Mouse (Mus musculus) megakaryocyte, adult 5-6 weeks (primary cell): ENCODE data around the gene Grin2a. TPM values are rescaled to one million over a fixed set of nuclear protein-coding genes. Genes with fewer than 3 reads are reported as not detected.

Source experiments
- ATAC-seq: 2 replicates; pipeline ENCODE4 v1.8.0; 2016; ENCODE audit warnings: mild to moderate bottlenecking, inconsistent platforms; ENCODE audit not compliant: poor library complexity, severe bottlenecking
- total RNA-seq, 2 experiments: library from RNA; stranded (forward) in 1 of 2; stranded (reverse) in 1 of 2; fragments of 153-499, 151-499 nt in 1 of 2; fragments of 221-1000, 200-1000 nt in 1 of 2; gene quantifications; 2 replicates each; pipeline versions ENCODE4 v1.2.3 to v1.2.4; 2015 to 2017

Grin2a gene
- total RNA-seq, 2 experiments from 2014 or later: 0.11 TPM; not detected in 1

DNA sequence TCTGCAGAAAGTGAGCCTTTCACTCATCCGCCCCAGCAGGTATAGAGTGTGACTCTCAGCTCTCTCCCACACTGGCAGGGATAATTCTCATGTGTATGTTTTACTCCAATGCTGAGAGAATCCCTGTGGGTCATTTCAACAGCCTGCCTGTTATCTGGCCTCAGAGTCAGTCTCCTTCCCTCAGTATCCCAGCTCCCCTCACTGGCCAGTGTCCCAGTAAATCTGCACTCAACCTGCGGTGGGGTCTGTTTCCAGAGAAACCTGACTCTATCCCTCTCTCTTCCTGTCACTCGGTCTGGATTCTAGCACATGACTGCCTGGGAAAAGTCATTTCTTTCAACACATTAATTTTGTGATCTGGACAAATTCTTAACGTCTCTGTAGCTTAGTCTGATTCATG lies 122.4 kb downstream of the Grin2a start:
- no peak for ATAC-seq

DNA sequence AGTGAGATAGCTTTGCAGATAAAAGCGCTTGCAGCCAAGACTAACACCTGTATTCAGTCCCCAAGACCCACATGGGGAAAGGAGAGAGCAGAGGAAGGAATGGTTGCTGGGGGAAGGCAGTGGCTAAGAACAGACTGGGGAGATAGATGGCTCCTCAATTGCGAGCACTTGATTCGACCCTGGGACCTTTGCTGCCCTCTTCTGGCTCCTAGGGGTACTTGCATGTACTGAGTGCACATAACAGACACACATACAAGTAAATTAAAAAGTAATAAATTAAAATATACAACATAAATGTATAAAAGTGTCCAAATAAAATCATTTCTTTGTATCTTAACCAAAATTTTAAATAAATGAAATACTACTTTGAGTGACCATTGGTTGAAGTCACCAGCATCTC lies 129.7 kb downstream of the Grin2a start:
- no peak for ATAC-seq

DNA sequence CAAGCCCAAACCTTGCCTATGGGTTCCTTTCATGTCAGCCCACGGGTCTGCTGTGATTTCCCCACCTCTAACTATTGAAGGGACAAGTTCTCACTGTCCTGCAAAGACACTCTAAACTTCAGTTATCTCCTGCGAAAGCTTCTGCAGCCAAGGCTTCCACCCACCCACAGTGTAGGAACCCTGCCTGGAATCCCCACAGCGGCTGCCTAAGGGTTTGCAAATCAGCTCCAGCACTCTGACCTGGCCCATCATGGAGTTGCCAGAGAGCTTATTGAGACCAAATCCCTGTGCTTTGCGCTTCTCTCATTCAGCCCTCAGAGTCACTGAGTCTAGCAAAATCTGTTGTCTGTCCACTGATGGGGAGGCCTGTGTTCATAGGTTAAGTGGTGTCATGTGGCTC lies 130.3 kb downstream of the Grin2a start:
- ATAC-seq: no peak

DNA sequence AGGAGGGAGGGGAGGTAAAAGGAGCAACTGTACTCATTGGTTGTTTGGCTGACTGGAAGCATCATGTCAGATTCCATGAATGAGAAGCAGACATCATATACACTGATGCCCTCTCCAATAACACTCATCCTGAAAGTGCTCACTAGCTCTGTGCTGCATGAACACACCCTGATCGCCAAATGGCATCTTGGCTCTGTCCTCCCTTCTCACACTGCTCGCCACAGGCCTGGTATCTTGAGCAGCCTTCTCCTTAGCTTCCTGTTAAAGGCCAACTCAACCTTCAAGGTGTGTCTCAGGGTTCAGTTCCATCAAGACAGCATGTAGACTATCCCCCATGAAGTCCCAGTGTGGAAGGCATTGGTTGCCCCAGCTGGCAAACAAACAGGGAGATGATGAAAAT lies 137.6 kb downstream of the Grin2a start:
- ATAC-seq: no peak

DNA sequence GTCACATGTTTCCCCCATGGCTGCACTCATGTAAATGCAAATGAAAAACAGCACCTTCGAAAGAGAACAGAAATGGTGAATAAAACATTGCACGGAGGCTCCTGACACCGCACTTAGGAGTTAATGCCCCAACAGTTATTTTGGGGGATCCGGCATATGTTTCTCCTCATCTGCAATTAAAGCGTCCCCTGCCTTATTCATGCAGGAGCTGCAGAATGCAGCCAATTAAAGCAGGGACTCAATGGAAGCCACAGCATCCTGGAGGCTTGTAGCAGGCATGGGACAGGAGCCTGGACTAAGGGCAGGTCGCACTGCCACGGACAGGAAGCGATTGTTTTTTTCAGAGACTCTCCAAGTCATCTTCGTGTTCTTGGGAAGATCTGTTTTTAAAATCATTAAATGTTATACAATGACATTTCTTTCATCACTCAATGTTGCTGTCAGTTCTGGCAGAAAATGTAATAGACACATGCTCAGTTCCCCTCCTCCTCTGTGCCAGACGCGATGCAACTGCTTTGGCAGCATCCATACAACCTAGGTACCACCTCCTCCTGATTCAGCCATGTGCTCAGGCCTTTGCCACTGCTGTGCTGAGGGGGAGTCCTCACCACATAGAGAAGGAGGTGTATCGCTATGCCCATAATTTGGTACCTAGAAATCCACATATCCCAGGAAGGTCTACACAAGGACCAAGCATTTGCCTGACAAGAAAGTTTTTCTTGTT lies 143.9 kb downstream of the Grin2a start:
- no peak for ATAC-seq

DNA sequence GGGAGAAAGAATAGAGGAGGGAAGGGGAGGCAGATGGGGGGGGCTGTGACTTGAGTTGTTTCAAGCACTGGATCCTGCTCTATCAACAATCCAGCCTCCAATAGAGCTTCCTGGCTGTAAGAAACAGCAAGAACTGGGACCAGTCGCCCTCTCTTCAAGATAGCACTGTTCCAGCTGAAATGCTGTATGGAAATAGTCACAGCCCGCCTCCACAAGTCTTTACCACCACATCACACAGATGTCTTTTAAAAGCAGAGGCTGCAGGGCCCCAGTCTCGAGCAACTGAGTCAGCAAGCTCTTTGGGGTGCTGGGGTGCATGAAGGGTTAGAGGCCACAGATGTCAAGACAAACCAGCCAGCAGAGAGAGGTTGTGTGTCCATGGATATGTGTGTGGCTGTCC lies 153.9 kb downstream of the Grin2a start:
- no peak for ATAC-seq

DNA sequence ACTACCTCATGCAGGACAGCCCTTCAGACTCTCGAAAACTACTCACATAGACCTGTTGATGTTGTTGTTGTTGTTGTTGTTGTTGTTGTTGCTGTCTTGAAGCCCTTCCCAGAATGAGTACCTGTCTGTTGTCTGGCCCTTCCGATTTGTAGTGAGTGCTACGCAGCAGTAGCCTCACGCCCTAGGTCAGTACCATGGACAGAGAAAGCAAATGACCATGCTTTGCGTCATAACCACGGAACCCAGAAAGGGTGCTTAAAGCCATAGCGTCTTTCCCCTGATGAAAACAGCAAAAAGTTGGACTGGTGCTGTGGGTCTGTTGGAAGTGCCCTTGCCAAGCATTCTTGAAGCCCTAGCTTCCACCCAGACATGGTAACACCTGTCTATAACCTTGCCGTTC lies 158.8 kb downstream of the Grin2a start:
- no peak for ATAC-seq

DNA sequence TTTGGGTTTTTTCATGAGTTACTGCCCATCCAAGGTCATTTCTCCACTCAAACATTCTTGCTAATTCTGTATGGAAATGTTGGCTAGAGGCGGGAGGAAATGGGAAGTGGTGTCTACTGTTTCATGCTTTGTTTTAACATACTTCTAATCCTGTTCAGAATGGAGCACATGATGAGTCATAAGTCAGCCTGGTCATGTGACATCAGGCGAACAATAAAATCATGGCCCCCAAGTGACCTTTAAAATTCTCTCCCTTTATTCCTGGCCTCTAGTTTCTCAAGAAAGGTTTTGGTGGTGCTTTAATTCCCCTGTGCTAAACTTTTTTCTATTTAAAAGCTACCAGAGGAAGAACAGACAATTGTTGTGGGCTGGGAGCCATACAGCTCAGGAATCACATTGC lies 161.1 kb downstream of the Grin2a start:
- no peak for ATAC-seq

DNA sequence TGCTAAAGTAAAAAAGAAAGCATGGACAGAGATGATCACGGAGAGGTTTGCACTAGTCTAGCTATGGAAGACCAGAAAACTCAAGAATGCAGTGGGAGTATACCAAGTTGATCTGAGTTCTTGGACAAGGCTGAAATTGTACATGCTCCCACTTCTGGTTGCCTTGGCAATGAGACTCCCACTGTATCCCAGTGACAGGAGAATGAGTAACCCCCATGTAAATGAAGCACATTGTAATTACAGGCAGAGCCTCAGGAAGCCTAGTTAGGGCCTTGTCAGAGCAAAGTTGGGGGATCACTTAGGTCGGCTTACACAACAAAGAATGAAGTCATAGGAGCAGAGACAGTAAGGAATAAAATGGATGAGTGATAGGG lies 170.3 kb downstream of the Grin2a start:
- no peak for ATAC-seq

DNA sequence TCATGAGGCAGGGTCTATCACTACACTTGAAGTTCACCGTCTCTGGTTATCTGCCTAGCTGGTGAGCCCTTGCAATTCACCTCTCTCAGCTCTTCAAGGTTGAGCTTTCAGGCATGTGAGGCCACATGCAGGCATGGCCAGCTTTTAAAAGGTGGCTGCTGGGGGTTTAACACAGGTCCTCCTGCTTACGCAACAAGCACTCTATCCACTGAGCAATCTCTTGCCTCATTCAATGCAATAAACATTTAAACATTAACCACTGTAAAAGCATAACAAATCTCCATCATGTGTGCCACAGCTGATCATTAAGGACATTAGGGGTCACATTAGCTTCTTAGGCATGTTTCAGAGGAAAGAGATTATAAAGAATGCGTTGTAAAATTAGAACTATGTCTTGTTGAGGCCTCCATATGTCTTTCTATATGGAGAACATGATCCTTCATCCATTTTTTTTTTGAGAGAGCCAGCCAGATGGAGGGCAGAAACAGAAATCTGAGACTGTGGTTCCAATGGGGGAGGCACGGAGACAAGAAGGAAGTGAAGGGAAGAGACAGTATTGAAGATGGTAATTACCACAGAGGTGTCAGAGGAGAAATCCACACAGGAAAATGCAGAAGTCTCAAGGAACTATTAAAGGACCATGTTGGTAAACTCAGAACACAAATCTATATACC lies 170.8 kb downstream of the Grin2a start:
- no peak for ATAC-seq

DNA sequence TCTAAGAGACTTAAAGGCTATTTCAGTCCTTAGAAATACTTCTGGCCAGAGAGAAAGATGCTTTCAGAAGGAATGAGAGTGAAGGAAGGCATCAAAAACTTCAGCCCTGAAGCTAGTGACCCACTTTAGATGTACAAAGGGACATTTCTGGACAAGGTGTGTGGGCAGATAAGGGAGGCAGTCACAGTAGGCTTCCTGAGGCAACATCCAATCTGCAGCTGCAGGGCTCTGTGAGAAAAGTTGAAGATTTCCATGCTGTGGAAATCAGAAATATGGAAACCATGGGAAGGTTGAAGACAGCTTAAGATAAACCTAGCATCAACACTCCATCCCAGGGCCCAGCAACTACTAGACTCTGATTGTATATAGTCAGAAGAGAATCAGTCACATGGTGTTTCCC lies 171.7 kb downstream of the Grin2a start:
- ATAC-seq: no peak

DNA sequence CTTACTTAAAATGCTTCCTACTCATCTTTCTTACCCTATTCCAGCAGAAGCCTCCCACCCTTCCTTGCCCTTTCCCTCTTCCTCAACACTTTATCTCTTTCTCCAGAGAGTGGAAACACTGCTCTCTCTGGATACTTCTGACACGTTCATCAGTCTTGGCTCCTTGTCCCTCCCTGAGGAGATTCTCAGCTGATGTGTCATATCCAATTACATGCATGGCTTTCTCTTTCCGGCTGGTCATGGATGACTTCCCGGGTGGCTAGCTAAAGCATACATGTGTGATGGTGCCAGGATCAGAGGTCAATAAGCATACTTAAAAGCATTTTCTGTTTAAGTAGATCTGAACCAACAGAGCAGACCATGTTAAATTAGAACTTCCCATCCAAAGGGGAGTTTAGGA lies 175.9 kb downstream of the Grin2a start:
- no peak for ATAC-seq

DNA sequence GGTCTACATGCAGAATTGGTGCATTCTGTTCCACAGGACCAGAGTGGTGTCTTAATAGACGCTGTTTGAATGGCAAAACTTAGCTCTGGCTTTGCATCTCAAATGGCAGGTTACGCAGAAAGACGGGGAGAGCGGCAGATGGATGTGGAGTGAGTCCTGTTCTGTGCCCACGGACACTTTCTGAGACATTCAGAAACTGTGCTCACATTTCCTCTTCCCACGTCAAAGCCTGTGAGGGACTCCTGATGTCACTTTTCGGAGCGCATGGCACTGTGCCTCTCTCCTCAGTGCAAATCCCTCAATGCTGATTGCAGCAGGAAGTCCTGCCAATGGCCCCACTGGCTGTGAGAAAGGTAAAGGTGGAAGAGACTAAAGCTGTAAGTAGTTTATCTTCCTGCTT lies 194.0 kb downstream of the Grin2a start:
- ATAC-seq: no peak

DNA sequence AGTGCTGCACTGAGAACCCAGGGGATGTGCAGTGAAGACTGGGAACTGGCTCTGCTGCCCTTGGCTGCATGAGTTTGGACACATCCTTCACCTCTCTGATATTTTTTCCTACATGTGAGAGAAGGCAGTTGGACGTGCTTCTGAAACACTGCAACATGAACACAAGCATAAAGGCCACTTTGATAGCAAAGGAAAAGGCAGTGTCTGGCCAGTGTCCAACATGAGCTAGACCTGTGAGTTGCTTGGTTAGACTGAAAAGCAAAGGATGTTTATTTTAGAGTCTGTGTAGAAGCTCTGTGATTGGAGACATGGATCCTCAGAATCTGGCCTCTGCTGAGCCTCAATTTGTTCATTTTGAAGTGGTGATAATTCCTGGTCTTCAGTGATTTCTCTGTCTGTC lies 195.1 kb downstream of the Grin2a start:
- no peak for ATAC-seq

DNA sequence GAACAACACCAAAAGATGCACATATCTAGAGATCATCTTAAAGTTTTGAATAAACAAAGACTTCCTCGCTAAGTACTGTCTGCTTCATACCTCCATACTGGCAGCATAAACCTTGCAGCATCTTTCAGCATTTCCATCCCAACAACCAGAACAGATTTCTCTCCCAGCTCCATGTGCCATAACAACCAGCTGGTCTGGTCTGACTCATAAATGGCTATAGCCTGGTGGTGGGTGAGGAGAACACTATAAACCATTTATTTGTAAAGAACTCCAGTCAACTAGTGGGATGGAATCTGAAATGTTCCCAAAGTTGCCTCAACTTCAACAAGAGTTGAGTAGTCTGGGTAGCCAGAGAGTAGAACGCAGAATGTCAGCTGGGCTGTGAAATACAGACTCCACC lies 202.4 kb downstream of the Grin2a start:
- ATAC-seq: no peak

DNA sequence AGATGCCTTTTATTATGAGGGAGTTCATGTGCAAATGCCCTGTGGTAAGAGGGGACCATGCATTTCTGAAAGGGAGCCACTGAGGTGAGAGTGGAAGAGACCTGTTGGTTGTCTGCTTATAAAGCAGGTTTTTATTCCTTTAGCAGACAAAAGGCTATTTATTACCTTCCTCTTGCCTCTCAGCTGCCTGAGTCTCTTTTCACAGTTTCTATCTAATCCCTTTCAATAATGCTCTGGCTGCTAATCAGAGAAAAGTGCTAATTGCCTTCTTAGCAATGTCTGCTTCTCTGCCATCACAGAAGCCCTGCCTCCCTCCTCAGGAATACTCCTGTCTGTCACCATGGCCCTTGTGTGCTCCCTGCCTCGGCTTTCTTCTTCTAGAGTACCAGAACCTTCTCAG lies 209.1 kb downstream of the Grin2a start:
- no peak for ATAC-seq

DNA sequence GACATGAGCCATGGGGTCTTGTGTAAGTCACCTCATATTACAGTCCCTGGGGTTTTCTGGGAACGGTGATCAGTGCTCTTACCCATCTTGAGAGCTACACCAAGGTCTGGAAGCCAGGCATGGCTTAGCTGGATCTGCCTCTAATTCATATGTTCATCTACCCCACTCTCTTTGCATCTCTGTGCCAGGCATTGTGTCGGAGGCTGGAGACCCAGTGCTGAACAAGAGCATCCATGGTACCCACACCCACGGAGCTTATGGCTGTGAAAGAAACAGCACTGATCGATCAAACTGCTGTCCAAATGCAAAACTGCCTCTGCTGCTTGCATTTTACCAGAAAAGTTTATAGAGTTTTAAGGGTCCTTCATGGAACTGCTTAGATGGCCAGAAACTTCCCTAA lies 209.5 kb downstream of the Grin2a start:
- no peak for ATAC-seq

DNA sequence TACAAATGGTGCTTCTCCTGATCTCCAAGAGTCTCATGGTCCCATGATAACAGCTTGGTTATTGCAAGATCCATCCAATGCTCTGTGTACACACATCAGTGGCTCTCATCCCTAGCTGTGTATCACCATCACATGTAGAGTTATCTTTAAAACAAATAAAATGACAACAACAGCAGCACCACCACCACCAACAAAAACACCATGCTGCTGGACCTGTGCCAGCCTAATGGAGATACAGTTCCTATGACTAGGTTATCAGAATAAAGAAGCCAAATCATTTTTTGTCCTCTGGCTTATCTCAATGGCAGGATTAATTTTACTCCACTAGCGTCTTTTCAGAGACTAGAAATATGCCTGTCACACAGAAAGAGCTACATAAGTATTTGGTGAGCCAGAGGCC lies 226.4 kb downstream of the Grin2a start:
- ATAC-seq: no peak

DNA sequence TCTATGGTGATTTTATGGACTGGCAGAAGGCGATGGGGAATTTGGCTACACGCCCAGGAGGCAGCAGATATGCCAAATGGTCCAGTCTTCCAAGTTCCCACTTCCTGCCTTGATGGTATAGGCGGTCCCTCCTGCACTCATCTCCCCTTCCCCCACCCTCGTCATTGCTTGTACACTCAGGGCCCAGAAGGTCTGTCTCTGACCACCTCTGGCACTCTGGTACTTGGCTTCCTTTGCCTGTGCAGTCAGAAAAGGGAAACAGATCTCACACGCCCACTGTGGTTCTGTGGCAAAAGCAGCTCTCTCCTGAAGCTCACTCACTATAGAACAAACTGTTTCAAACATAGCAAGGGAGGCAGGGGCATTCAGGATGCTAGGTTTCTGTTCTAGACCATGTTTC lies 227.0 kb downstream of the Grin2a start:
- no peak for ATAC-seq

DNA sequence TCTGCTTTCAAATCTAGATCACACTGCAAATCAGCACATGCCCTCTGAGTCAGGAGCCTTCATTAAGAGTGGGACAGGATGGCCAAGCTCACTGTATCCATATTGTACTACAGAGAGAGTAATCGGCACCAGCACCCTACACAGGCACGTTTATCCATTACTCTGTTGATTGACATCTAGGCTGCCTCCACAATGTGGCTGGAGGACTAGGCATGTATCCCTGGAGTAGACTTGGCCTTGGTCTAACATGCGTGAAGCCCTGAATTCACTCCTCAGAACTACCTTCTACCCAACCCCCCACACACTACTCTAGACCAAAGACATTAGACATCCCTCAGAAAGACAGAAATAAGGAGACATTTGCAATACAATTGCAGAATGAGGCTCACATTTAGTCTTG lies 227.4 kb downstream of the Grin2a start:
- no peak for ATAC-seq

DNA sequence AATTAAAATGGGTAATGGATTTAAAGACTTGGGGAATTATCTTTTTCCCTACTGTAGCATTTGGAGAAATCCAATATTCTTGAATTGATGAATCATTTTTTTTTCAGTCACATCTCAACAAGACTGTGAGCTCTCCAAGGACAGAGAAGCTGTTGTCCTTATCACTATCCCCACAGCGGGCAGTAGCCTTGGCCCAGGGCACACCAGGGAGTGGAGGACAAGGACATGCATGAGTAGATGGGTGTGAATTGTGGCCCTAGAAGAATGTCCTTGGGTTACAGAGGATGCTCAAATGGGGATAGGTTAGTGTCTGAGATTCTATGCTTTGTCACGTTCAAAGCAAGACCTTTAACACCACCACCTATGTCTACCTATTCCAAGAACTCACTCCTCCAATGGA lies 231.3 kb downstream of the Grin2a start:
- no peak for ATAC-seq

DNA sequence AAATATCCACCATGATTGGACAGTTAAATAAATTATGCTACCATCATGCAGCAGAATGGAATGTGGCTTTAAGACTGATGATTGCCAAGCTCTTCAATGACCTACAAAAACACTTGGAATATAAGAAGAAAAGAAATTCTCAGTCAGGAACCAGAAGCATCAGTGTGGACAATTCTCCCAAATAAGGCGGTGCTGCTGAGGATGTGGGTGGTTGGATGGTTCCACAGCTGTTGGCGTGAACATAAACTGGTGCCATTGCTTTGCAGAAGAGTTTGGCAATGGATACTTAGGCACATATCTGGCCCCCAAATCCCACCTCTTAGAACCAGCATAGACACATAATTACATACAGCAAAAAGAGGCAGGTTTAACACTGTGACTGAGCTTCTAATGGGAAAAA lies 235.0 kb downstream of the Grin2a start:
- ATAC-seq: no peak

DNA sequence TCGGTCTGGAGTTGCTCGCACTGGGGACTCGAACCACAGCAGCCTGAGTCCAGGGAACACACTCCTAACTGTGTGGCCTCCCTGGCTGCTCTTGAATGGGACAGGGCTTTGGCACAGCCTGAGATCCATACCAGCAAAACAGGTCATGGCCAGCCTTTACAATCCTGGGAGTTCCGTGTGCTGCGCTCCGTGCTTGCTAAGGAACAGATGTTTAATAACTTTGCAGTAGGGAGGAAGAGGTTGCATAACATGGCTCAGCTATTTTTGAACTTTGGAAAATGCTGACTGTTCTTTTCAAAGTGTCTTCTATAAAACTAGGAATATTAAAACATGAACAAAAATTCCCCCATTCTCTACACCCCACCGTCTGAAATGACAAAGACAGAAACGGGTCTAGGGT lies 238.5 kb downstream of the Grin2a start:
- no peak for ATAC-seq
